Mouse (Mus musculus) Muller cell, postnatal 12 days (primary cell): ENCODE results near the gene Dedd2.

Experiments
- DNase-seq: peaks from one replicate; pipeline ENCODE4 v3.0.0-alpha.2; 2015; ENCODE audit errors: inconsistent ontology term

Dedd2 gene

DNA sequence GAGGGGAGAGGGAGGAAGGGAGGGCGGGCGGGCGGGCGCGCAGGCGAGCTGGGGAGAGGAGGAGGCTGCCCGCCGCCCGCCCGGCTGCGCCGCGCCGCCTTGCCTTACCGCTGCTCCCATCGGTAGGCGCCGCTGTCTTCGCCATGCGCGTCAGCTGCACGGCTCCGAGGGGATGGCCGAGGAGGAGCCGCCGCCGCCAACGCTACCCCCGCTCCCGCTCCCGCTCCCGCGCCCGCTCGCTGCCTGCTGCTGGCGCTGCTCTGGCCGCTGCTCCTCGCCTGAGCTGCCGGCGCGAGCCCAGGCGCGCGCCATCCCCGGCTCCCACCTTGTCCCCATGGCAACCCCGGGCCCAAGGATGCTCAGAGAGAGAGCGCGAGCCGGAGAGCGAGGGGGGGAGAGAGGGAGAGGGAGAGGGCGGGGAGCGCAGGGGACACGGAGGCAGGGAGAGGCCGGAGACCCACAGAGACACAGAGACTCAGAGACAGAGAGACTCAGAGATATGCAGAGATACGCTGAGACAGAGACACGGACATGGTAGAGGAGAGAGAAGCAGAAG is 40.7 kb downstream of the Dedd2 start, which contains the start of gene Pou2f2:
Pou2f2 (minus strand) TSS at position 121 of the 556 bp plus-strand sequence.
- peak; percentile 79 for DNase-seq

DNA sequence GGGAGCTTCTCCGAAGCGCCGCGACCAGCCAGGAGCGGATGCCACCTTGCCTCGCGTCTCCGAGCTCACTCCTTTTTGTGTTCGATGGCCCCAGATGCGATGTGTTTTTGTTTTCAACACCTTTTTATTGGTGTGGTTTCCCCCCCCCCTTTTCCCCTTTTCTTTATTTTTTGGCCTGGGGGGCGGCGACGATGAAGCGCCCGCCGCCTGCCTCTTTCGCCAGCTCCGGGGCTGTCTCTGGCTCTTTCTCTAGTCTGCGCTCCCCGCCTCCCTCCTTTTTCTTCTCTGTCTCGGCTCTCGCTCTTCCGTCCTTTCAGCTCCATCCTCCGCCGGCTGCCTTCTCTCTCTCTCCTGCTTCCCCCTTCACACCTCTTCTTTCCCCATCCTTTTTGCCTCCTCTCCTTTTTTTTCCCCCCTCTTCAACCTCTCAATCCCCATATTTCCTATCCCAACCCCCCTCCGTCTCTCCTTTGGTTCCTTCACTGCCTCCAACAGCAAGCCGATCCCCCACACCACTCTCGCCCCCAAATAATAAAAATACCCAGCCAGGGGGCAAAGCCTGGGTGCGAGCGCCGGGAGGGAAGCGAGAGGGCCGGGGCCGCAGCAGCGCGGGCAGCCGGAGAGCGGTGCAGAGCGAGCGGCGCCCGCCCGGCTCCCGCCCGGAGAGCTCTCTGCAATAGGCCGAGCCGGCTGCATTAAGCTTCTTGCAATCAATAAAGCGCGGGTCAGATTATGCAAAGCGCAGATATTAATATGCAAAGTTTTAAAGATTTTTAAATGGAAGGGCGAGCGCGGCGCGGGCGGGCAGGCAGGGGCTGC is 41.4 kb downstream of the Dedd2 start:
- DNase-seq, result no peak

DNA sequence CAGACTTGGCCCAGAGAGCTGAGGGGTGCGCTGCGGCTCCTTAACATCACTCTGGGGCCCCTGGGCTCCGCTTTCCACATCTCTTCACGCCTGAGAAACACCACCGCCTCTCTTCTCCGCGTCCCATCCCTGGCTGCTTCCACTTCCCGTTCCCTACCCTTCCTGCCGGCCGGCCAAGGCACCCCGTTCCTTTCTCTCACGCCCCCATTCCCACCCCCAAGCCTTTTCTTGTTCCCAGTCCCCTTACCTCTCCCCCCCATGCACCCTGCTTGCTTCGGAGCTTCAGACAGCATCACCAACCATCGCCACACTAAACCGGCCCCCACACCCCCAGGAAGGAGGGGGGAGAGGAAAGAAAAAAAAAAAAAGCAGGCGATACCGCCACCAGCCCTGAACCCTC is 42.1 kb downstream of the Dedd2 start:
- DNase-seq, result no peak

DNA sequence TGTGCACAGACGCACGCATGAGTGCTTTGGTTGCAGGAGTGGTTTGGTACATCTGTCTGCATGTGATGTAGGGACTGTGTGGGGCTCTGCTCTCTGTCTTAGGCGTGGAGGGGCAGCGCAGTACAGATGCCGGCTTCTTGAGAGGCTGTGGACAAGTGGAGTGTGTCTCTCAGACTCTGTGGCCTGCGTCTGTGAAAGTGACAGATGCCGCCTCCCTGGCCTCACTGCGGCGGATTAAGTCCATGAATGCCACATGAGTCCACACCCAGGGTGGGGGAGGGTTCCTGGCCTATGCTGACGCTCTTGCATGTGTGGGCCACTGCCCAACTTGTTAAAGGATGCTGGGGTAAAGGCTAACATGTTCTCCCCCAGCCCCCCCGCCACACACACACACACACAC is 46.1 kb downstream of the Dedd2 start:
- no peak for DNase-seq

DNA sequence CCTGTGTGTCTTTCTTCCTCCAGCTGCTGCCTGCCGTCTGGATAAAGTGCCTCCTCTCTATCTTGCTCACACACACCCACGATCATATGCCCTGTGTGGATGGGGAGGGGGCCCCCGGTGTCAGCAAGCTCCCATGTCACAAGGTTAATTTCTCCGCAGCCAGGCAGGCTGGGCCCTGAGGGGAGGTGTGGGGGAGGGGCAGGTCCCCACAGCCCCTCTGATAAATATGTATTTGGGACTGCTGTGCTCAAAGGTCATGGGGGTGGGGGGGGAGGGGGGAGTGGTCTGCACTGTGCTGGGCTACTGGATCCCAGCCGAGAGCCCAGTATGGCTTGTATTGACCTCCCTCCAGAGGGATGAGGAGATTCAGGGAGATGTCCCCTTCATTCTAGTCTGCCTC is 47.7 kb downstream of the Dedd2 start:
- no peak for DNase-seq

DNA sequence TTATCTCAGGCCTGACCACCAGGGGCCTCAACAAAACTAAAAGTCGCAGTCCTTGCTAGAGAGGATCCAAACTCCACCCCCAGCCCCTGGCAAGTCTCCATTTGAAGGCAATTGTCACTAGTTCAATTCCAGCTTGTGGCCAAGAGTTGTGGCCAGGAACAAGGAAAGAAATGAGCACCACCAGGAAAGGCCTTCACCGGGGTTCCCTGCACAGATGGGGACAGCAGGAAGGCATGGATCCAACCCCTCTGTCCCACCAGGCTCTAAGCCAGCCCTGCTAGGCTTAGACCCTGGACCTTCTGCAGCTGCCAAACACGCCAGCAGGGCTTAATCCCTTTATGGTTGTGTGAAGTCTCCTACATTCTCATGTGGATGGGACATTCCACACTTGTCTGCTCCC is 49.8 kb downstream of the Dedd2 start:
- DNase-seq, result no peak

DNA sequence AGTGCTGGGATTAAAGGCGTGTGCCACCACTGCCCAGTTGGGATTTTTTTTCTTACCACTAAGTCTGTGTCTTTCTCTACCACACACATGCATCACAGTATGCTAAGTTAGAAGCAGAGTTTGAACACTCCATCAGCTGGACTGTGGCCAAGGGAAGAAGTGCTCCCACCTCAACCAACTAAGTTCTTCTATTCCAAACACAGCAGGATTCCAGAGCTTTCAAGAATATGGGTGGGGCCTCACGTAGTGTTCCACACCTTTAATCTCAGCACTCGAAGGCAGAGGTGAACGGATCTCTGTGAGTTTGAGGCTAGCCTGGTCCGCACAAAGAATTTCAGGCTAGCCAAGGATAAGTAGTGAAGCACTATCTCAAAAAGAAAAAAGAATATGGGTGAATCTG is 54.3 kb downstream of the Dedd2 start:
- DNase-seq, result no peak

DNA sequence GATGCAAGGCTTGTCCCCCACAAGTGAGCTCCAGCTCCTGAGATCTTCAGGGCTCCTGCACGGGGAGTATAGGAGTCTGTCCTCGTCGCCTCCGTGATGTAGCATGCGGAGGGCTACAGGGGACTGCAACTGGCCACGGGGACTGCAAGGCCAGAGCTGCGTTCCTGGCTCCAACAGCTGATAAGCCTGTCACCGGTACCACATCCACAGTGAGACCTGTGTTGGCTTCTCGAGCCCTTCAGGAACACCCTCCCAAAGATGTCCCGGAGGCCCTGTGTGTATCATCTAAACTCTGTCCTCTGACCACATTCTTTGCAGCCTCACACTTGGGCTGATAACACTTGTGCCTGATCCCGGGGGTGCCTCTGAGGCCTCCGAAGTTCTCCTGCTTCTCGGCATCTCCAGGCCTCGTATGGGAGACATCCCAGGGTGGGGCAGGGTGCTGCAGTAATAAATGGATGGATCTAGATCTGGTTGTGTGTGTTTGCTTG is 64.2 kb downstream of the Dedd2 start:
- DNase-seq, result no peak

DNA sequence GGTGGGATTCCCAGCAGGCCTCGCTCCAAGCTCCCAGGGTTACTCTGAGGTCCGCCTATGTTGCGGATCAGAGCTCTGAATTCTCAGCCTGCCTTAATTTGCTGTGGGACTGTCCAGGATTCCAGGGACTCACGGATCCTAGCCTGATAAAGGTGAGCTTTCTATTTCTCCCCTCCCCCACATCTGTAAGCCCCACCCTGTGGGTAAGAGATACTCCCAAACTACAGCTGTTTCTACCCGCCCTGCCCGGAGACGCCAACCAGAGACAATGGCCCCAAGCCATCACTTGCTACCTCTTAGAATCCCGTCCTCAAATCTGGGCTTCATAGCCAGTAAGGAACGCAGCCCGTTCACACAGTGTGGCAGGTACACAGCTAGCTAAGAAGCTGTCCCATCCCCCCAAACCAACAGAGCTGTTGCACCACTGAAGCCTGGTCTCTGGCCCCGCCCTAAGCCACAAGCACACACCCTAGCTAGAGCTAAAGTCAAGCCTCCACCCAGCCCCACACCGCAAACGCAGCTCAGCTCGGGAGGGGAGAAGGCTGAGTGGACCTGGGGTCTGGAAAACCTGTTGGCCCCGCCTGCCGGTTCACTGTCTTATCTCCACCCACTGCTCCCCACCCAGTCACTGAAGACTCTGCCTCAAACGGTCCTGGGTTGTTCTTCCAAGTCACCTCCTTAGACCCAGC is 64.8 kb downstream of the Dedd2 start:
- DNase-seq, result no peak

DNA sequence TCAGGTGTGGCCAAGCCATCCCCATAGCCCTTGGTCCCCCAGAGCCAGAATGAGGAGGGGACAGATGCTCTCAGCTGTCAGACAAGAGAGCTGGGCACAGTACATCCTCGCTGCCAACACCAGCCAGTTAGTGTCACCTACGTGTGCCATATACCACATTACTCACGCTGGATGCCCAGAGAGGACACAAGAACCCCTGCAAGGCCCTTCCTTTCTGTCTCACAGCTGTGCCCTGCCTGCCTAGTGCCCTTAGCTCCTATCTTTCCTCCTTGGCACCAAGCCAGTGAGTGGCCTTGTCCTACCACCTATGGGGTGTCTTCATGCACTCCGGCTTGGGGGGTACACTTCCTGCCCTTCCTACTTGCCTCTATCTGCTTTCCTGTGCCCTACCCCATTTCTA is 65.8 kb downstream of the Dedd2 start:
- no peak for DNase-seq

DNA sequence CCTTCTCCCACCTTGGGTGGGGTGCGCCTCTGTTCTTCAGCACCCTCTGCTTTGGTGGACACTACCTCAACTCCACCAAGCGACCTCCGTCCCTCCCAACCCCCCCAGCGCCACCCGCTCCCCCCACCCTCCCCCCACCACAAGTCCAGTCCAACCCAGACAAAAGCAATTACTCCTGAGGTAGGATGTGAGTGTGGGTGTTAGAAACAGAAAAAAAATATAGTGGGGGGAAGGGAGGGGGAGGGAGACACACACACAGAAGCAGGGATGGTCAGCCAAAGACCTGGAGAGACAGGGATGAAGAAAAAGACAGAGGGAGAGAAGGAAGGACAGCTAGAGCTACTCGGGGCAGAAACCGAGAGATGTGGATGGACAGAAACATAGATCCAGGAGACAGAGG is 66.6 kb downstream of the Dedd2 start:
- DNase-seq, result no peak

DNA sequence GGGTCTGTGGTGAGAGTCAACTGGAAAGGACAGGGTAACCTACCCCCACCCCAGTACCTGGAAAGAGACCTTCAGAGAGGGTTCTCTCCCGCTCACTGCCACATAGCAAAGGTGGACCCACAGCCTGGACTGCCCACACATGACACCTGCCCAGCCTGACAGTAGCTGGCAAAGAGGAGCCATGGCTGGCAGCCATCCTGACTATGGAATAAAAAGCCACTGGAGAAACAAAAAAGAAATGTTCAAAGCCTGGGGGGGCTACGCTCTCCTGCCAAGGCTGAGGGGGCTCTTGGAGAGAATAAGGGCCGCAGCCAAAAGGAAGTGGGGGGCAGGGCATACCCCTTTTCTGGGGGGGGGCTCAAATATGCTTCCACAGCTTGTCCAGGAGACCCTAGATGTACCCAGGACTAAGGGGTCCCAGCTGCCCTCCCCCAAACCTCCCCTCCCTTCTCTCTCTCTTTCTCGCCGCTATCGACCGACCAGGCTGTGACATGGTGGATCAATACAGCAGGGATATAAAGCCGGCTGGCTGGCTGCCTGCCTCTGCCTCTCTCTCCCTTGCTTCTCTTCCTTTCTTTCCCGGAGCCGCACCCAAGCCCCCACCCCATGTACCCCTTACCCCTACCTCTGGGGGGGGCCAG is 68.4 kb downstream of the Dedd2 start:
- DNase-seq, result no peak

DNA sequence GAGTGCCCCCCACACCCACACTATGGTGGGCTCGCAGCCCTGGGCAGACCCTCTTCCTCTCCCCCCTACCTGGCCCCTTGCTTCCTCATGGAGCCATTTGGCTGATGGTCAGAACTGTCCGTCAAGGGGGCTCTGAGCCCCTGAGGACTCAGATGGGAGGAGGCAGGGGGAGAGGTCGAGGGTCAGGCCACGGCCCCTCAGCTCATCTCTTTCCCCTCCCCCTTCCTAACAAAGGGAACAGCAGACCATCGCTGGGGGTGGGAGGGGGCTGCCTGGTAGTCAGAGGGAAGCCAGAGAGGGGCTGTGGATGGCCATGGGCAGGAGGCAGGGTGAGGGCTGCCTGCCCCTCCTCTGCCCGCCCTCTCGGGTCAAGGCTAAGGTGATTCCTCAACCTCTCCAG is 69.4 kb downstream of the Dedd2 start:
- DNase-seq, result no peak

DNA sequence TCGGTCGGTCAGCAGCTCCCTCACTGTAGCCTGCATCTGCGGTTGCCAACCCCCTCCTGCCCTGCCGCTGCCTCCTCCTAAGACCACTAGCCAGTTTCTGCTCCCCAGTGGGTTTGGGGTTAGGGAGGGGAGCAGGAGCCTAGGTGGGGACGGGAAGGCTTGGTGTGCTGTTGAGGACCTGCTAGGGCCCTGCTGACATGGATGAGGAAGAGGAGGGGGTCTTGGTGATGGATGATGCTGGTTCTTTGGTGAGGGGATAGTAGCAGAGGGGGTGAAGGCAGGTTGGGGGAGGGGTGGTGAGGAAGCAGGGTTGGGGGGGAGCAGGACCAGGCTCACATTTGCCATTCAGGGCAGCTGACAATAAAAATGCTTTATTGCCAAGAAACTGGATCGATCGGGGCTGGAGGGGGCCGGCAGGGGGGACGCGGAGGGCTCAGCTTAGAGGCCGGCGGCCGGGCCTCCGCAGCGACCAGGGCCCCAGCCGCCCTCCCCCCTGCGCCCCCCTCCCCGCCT is 70.2 kb downstream of the Dedd2 start:
- no peak for DNase-seq
